Mouse (Mus musculus): Measurements from ENCODE around the gene Tnfsf10.

The Tnfsf10 gene

GRCm38 (mm10) chr3:27371725-27372650 lies 55.2 kb downstream of the Tnfsf10 start:
- no peak for DNase-seq (ENCODE audit: low spot score)

GRCm38 (mm10) chr3:27374396-27374795 lies 57.6 kb downstream of the Tnfsf10 start:
- DNase-seq (ENCODE audit: low spot score): no peak

GRCm38 (mm10) chr3:27377935-27378334 lies 61.1 kb downstream of the Tnfsf10 start:
- DNase-seq (ENCODE audit: low spot score): no peak

- DNase-seq (ENCODE audit: low spot score): no peak
These were observed 68.0 kb downstream of the Tnfsf10 start for GRCm38 (mm10) chr3:27384836-27385235.

- no peak for DNase-seq (ENCODE audit: low spot score)
These were observed 73.1 kb downstream of the Tnfsf10 start for GRCm38 (mm10) chr3:27389923-27390322.
